Mouse (Mus musculus) erythroblast, embryonic 14.5 days (primary cell): Measurements from ENCODE around the gene Slc13a1.

Experiments
- GATA1 ChIP-seq: IDR thresholded peaks from 2 replicates; pipeline ENCODE4 v1.6.1; 2012; ENCODE audit warnings: low read length, inconsistent platforms, mixed read lengths
- TAL1 ChIP-seq: IDR thresholded peaks from 3 replicates; pipeline ENCODE4 v1.6.1; 2012; ENCODE audit warnings: low read length, inconsistent platforms, mixed read lengths

- no peak for TF ChIP-seq GATA1
- no peak for TF ChIP-seq TAL1
These were observed 112.8 kb downstream of the Slc13a1 start for GRCm38 (mm10) chr6:24055086-24055485.
